Mouse (Mus musculus) inflammation-experienced regulatory T-cells, adult 6 months (primary cell): Measurements from ENCODE around the gene Ehbp1. TPM values are rescaled to one million over a fixed set of nuclear protein-coding genes. Genes with fewer than 3 reads are reported as not detected.

Experiments
- ATAC-seq: one replicate; pipeline ENCODE4 v1.8.0; 2017
- polyA plus RNA-seq, 3 experiments: library from polyadenylated mRNA; unstranded; fragments of 100-300 nt; shearing (Covaris generic); gene quantifications; one replicate each; pipeline ENCODE4 v1.2.1; 2017

The Ehbp1 gene
- polyA plus RNA-seq, 3 experiments from 2014 or later: 0.94 to 2.3 (median 1.7) TPM

GRCm38 (mm10) chr11:22194607-22195006 is 147.5 kb downstream of the Ehbp1 start:
- ATAC-seq: no peak

GRCm38 (mm10) chr11:22190576-22190975 is 151.5 kb downstream of the Ehbp1 start:
- no peak for ATAC-seq

- no peak for ATAC-seq
Measured at GRCm38 (mm10) chr11:22189970-22190369, 152.1 kb downstream of the Ehbp1 start.

GRCm38 (mm10) chr11:22181530-22182501 is 160.3 kb downstream of the Ehbp1 start:
- ATAC-seq: no peak

GRCm38 (mm10) chr11:22180146-22180545 is 161.9 kb downstream of the Ehbp1 start:
- no peak for ATAC-seq

GRCm38 (mm10) chr11:22178569-22178968 is 163.5 kb downstream of the Ehbp1 start:
- no peak for ATAC-seq

GRCm38 (mm10) chr11:22174311-22174710 is 167.8 kb downstream of the Ehbp1 start:
- no peak for ATAC-seq

- no peak for ATAC-seq
Measured at GRCm38 (mm10) chr11:22170962-22171638, 171.0 kb downstream of the Ehbp1 start.

- no peak for ATAC-seq
Measured at GRCm38 (mm10) chr11:22157882-22158281, 184.2 kb downstream of the Ehbp1 start.

GRCm38 (mm10) chr11:22156182-22156581 is 185.9 kb downstream of the Ehbp1 start:
- no peak for ATAC-seq

GRCm38 (mm10) chr11:22155366-22156095 is 186.6 kb downstream of the Ehbp1 start:
- no peak for ATAC-seq

GRCm38 (mm10) chr11:22154501-22155294 is 187.4 kb downstream of the Ehbp1 start:
- ATAC-seq: no peak

- no peak for ATAC-seq
Measured at GRCm38 (mm10) chr11:22140737-22141136, 201.4 kb downstream of the Ehbp1 start.

GRCm38 (mm10) chr11:22138466-22138865 is 203.6 kb downstream of the Ehbp1 start:
- ATAC-seq: no peak

- no peak for ATAC-seq
Measured at GRCm38 (mm10) chr11:22125188-22125587, 216.9 kb downstream of the Ehbp1 start.

- no peak for ATAC-seq
Measured at GRCm38 (mm10) chr11:22118853-22119252, 223.2 kb downstream of the Ehbp1 start.

- ATAC-seq: no peak
Measured at GRCm38 (mm10) chr11:22112161-22112560, 229.9 kb downstream of the Ehbp1 start.

- no peak for ATAC-seq
Measured at GRCm38 (mm10) chr11:22089346-22089745, 252.7 kb downstream of the Ehbp1 start.

- no peak for ATAC-seq
Measured at GRCm38 (mm10) chr11:22063352-22063751, 278.7 kb downstream of the Ehbp1 start.

- no peak for ATAC-seq
Measured at GRCm38 (mm10) chr11:22061660-22062059, 280.4 kb downstream of the Ehbp1 start.

GRCm38 (mm10) chr11:22057538-22057937 is 284.6 kb downstream of the Ehbp1 start:
- no peak for ATAC-seq

GRCm38 (mm10) chr11:22055908-22056307 is 286.2 kb downstream of the Ehbp1 start:
- no peak for ATAC-seq
